Mouse (Mus musculus) hindbrain, embryonic 13.5 days (tissue): ENCODE measurements at regions not wholly inside any gene's neighbourhood (a gene's known extent, or its start where the extent isn't known, plus 50 kb on each side); places are given as distances from the start of the nearest gene placed in this dataset.

Source experiments
- ATAC-seq: fragments of 200-750 bp; cut with Nextera tagmentation; 2 replicates; pipeline ENCODE4 v1.8.0; 2017; ENCODE audit warnings: moderate TSS enrichment; ENCODE audit not compliant: low FRiP score
- H3K27ac ChIP-seq: fragments of 300-500 bp; sonication (generic); 2 replicates; pipeline ENCODE4 v1.5.1; 2015; ENCODE audit warnings: inconsistent platforms, mild to moderate bottlenecking, moderate library complexity
- H3K27me3 ChIP-seq: fragments of 300-500 bp; sonication (generic); 2 replicates; pipeline ENCODE4 v1.6.1; 2015; ENCODE audit warnings: mild to moderate bottlenecking, inconsistent platforms
- H3K36me3 ChIP-seq: fragments of 300-500 bp; sonication (generic); 2 replicates; pipeline ENCODE4 v1.6.1; 2015; ENCODE audit warnings: mild to moderate bottlenecking, inconsistent platforms
- H3K4me1 ChIP-seq: fragments of 300-500 bp; sonication (generic); replicated peaks from 2 replicates; pipeline ENCODE4 v1.6.1; 2015; ENCODE audit warnings: inconsistent platforms
- H3K4me2 ChIP-seq: fragments of 300-500 bp; sonication (generic); 2 replicates; pipeline ENCODE4 v1.6.1; 2015; ENCODE audit warnings: inconsistent platforms, mild to moderate bottlenecking, moderate library complexity
- H3K4me3 ChIP-seq: fragments of 300-500 bp; sonication (generic); 2 replicates; pipeline ENCODE4 v1.5.1; 2015; ENCODE audit warnings: mild to moderate bottlenecking, inconsistent platforms
- H3K9ac ChIP-seq: fragments of 300-500 bp; sonication (generic); 2 replicates; pipeline ENCODE4 v1.6.1; 2015; ENCODE audit warnings: mild to moderate bottlenecking, inconsistent platforms
- H3K9me3 ChIP-seq: fragments of 300-500 bp; sonication (generic); 2 replicates; pipeline ENCODE4 v1.6.1; 2016; ENCODE audit warnings: inconsistent platforms
- WGBS: fragments of 180-500 bp; shearing (Covaris S2); methylation state at CpG from one replicate; pipeline ENCODE4 v1.1.7; 2015; 5-methylcytosine and 5-hydroxymethylcytosine counted together

DNA sequence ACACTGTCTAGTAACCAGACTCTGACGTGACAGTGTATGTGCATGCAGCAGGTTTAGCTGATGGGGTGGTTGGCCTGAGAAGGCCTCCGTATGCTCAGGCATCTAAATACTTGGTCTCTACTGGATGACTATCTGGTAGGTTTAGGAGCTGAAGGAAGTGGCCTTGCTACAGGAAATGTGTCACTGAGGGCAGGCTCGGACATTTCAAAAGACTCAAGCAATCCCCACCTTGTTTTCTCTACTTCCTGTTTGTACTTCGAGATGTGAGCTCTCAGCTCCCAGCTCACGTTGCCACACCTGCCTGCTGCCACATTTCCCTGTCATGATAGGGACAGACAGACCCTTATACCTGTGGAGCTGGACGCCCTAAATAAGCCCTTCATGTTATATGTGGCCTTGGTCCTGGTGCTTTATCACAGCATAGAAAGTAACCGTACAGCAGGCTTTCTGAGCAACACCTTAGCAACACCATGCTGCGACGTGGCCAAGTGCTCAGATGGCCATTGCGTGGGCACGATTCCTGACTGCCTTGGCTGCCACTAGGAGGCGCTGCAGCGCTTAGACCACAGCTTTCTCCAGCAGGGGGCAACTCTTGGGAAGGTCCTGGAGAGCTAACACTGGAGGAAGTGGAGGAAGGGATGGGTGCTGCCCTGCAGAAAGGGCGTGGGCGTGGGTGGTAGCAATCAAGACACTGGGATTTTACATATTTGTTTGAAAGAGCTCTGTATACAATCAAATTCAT, 165.8 kb upstream of the Zfp637 start:
- 62% methylated on average over 15 of the region's 15 CpGs for WGBS
- Histone ChIP-seq H3K4me1 (no peaks in the 10 kb centered on the region), H3K9me3 (no peaks in the 10 kb centered on the region), H3K27me3 (no peaks in the 10 kb centered on the region), H3K27ac (no peak overlapping the region), H3K4me3 (no peak overlapping the region), H3K9ac (no peak overlapping the region), H3K36me3 (no peaks in the 10 kb centered on the region), H3K4me2 (no peak overlapping the region)
- no peak for ATAC-seq

DNA sequence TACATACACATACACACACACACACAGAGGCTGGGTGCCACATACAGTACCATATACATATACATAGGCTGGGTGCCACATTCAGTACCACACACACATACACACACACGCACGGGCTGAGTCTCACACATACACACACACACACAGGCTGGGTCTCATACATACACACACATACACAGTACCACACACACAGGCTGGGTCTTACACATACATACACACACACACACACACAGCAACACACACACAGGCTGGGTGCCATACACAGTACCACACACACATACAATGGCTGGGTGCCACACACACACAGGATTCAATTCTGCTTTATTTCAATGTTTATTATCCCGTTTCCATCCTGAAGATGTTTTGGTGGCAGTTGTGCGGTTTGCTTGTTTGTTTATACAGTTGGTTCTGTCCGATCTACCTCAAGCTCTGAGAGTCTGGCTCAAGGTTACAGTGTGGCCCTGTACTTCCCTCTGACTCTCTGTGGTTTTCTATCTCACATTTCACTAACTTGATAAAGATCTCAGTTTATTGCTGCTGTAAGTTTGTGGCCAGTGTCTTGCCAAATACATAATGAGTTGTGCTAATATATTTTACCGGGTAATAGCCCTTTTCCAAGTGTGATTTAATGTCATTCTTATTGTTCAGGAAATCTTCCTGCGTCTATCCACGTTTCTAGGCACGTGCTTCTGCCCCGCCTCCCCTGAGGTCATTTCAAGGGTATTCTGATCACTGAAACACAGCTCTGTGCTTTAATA, 164.7 kb upstream of the Zfp637 start:
- H3K27ac ChIP-seq, result no peak overlapping the region
- 64% methylated on average over 10 of the region's 10 CpGs for WGBS
- no peak for ATAC-seq
- H3K4me1 ChIP-seq, result no peaks in the 10 kb centered on the region
- H3K9me3 ChIP-seq, result no peaks in the 10 kb centered on the region
- no peak overlapping the region for H3K4me2 ChIP-seq
- H3K36me3 ChIP-seq, result no peaks in the 10 kb centered on the region
- H3K4me3 ChIP-seq, result no peak overlapping the region
- H3K27me3 ChIP-seq, result no peaks in the 10 kb centered on the region
- H3K9ac ChIP-seq, result no peak overlapping the region

DNA sequence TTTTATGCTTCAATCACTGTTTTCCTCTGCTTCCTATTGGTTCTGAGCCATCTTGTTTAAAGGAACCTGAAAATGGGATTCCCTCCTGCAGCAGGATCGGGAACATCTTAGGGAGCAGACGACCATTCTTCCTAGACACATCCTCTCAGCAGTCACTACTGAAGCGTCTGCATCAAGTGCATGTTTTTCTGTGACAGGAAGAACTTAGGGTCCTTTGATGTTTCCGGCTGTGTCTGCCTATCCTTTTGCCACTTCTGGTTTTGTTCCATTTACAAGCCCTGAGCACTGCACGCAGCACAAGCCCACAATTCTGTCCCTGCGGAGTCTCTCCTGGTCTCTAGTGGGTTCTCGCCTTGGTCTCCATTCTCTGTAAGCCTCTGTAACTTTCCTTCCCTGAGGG, 163.9 kb upstream of the Zfp637 start:
- WGBS, result 64% methylated on average over 7 of the region's 7 CpGs
- ATAC-seq, result no peak

DNA sequence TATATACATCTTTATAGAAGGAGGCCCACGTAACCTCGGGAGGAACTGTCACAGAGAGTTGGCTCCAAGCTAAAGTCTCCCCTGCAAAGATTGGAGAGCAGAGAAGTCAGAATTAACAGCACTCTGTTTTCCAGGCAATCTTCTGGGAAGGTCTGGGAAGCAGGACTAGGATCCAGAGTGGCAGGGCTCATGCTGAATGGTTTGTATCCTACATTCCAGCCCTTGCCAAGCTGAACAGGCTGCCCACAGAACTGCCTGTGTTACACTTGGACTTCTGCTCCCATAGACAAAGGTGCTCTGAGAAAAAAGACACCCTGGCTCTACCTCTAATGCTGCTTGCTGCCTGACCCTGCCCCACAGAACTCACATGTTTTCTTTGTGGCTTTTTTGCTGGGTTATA, 163.2 kb upstream of the Zfp637 start:
- no peak overlapping the region for H3K27ac ChIP-seq
- H3K27me3 ChIP-seq, result no peaks in the 10 kb centered on the region
- H3K9ac ChIP-seq, result no peak overlapping the region
- no peak for ATAC-seq
- no peak overlapping the region for H3K4me2 ChIP-seq
- H3K4me1 ChIP-seq, result no peaks in the 10 kb centered on the region
- no peak overlapping the region for H3K4me3 ChIP-seq
- no peaks in the 10 kb centered on the region for H3K36me3 ChIP-seq
- 90% methylated on average over 2 of the region's 2 CpGs for WGBS
- H3K9me3 ChIP-seq, result 0 out of 2 replicates have a peak, but pooled peaks cover 3% of the 10 kb centered on the region

More for the DNA sequence above, 163.9 kb upstream of the Zfp637 start:
- no peaks in the 10 kb centered on the region for H3K27me3 ChIP-seq
- no peaks in the 10 kb centered on the region for H3K36me3 ChIP-seq
- H3K9ac ChIP-seq, result no peak overlapping the region
- no peaks in the 10 kb centered on the region for H3K4me1 ChIP-seq
- no peak overlapping the region for H3K27ac ChIP-seq
- no peak overlapping the region for H3K4me2 ChIP-seq
- 0 out of 2 replicates have a peak, but pooled peaks cover 3% of the 10 kb centered on the region for H3K9me3 ChIP-seq
- no peak overlapping the region for H3K4me3 ChIP-seq

DNA sequence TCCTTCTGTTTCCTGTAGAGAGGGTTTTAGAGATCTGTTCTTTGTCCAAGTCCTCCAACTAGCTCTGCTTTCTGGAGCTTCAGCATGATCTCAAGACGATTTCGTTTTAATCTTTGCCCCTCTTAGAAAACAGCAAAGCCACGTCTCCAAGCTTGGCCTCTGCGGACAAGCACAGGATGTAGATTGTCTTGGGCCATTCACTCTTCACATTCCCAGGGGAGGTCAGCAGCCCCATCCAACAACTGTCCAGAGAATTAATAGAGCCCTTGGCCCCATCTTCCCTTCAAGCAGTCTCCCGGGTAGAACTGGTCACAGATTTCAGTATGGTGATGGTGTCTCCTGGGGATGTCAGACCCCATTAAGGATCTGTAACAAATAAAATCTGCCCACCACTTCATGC, 162.7 kb upstream of the Zfp637 start:
- Histone ChIP-seq H3K27ac (no peak overlapping the region), H3K9me3 (0 out of 2 replicates have a peak, but pooled peaks cover 3% of the 10 kb centered on the region), H3K9ac (no peak overlapping the region), H3K27me3 (no peaks in the 10 kb centered on the region), H3K4me2 (no peak overlapping the region), H3K4me3 (no peak overlapping the region), H3K4me1 (no peaks in the 10 kb centered on the region), H3K36me3 (no peaks in the 10 kb centered on the region)
- WGBS, result 81% methylated on average over 5 of the region's 5 CpGs
- no peak for ATAC-seq

DNA sequence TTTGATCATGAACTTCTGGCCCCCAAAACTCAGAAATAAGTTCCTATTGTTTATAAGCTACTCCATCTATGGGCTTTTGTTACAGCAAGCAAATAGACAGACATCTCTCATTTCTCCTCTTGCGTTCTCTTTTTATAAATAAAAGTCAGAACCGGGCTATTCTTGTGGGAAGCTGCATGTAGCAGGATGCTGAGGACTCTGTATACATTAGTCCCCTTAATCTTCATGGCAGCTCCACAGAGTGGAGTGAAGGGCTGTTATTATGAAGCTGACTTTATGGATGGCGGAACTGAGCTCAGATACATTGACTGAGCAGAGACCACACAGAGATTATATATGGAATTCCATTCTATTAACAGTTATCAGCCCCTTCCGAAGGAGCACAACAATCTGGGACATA, 162.1 kb upstream of the Zfp637 start:
- H3K4me3 ChIP-seq, result no peak overlapping the region
- H3K4me1 ChIP-seq, result no peaks in the 10 kb centered on the region
- H3K4me2 ChIP-seq, result no peak overlapping the region
- WGBS, result 83% methylated on average over 4 of the region's 4 CpGs
- H3K9me3 ChIP-seq, result 0 out of 2 replicates have a peak, but pooled peaks cover 3% of the 10 kb centered on the region
- no peaks in the 10 kb centered on the region for H3K36me3 ChIP-seq
- no peaks in the 10 kb centered on the region for H3K27me3 ChIP-seq
- no peak overlapping the region for H3K9ac ChIP-seq
- no peak overlapping the region for H3K27ac ChIP-seq
- no peak for ATAC-seq

DNA sequence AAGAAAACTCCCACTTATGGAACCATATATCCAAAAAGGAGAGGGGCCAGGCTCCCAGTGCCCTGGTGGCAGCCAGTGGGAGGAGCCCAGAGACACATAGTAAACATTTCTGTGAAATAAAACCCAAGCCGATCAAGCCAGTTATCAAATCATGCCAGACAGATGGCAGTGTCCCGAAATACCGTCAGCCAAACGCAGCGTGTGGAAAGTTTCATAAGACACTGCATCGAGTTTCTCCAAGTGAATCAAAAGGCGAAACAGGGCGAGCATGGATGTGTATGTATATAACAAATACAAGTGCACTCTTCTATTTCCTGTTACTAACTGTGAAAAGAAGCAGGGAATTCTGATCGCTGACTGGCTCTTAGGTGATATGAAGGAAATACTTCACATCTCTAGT, 154.8 kb upstream of the Zfp637 start:
- H3K9me3 ChIP-seq, result 0 out of 2 replicates have a peak, but pooled peaks cover 3% of the 10 kb centered on the region
- H3K27ac ChIP-seq, result no peak overlapping the region
- WGBS, result 90% methylated on average over 9 of the region's 9 CpGs
- H3K4me3 ChIP-seq, result no peak overlapping the region
- no peak overlapping the region for H3K9ac ChIP-seq
- ATAC-seq, result no peak
- no peak overlapping the region for H3K4me2 ChIP-seq
- H3K27me3 ChIP-seq, result no peaks in the 10 kb centered on the region
- H3K36me3 ChIP-seq, result no peaks in the 10 kb centered on the region
- no peaks in the 10 kb centered on the region for H3K4me1 ChIP-seq

DNA sequence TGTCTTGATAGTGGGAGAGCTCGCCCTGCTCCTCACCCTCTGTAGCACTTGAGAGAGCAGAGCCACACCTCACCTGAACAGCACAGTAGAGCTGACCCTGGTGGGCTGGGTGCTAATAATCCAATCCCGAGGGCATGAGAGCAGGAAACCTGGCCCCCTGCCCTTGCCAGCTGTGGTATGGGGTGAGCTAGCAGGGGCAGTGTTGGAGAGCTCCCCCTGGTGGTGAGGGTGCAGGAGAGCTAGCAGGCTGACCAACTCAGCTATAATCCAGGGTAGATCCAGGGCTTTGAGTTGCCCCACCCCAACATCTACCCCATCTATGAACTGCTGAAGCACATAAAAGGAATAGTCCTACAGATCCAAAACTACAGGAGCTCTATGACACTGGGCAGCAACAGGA, 153.9 kb upstream of the Zfp637 start:
- Histone ChIP-seq H3K27ac (no peak overlapping the region), H3K9me3 (no peaks in the 10 kb centered on the region), H3K4me3 (no peak overlapping the region), H3K36me3 (no peaks in the 10 kb centered on the region), H3K27me3 (no peaks in the 10 kb centered on the region), H3K9ac (no peak overlapping the region), H3K4me1 (no peaks in the 10 kb centered on the region), H3K4me2 (no peak overlapping the region)
- 92% methylated on average over 2 of the region's 2 CpGs for WGBS
- no peak for ATAC-seq

DNA sequence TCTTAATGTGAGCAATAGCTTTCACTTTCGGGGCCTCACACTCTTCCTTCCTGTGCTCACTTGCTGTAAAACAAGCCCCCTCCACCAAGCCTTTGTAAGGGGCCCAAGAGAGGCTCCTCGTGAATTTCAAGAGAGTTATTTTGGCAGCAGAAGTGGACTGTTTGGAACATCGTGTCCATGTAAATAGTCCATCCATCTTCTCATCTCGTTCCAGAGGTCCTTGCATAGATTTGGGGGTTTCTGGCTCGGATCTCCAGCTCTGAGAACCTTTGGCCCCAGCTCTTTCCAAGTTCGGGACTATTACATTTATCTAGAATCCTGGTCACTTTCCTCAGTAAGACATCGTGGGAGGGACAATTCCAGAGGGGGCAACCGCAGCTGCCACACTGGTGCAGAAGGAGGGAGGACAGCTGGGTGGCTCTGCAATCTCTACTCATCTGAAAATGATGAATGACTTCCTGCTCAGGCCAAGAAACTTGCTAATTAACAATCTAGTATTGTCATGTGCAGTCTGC, 152.3 kb upstream of the Zfp637 start:
- 67% methylated on average over 8 of the region's 8 CpGs for WGBS
- H3K4me3 ChIP-seq, result no peak overlapping the region
- H3K27me3 ChIP-seq, result no peaks in the 10 kb centered on the region
- H3K27ac ChIP-seq, result no peak overlapping the region
- no peak for ATAC-seq
- H3K4me2 ChIP-seq, result no peak overlapping the region
- no peaks in the 10 kb centered on the region for H3K4me1 ChIP-seq
- no peak overlapping the region for H3K9ac ChIP-seq
- no peaks in the 10 kb centered on the region for H3K9me3 ChIP-seq
- no peaks in the 10 kb centered on the region for H3K36me3 ChIP-seq

DNA sequence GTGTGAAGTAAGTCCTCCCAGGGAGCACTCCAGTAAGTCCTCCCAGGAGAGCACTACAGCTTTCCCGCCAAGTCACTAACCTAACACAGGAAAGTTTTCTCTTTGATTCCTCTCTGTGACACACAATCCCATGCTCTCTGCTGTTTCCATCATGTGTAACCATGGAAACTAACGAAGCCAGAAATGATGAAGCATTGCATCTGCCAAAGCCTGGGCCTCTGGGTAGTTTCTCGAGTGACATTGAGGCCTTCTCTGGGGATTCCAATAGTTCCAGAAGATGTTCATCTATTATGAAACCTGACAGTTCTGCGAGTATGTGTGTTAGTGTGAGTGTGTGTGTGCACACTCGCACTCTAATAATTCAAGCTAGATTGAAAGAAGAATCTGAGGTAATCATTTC, 140.7 kb upstream of the Zfp637 start:
- 73% methylated on average over 5 of the region's 5 CpGs for WGBS
- no peak for ATAC-seq
- Histone ChIP-seq H3K27ac (no peak overlapping the region), H3K27me3 (no peaks in the 10 kb centered on the region), H3K36me3 (no peaks in the 10 kb centered on the region), H3K4me3 (no peak overlapping the region), H3K4me1 (no peaks in the 10 kb centered on the region), H3K9me3 (no peaks in the 10 kb centered on the region), H3K4me2 (no peak overlapping the region), H3K9ac (no peak overlapping the region)

DNA sequence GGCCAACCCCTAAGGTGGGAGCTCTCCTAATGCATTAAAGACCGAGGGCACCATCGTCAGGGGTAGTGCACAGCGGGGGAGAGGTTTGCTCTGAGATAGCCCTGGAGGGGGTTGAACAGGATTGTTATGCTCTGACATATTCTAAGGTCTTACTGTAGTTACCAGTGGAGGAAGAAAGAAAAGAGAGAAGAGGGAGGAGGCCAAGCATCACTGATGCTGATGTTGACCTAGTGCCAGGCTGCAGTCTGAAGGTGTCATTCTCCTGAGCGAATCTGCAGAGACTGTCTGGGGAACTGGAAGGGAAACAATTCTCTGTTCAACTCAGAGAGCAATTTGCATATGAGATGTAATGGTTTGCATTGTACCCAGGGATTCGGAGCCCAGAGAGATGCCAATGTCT, 139.4 kb upstream of the Zfp637 start:
- H3K4me1 ChIP-seq, result no peaks in the 10 kb centered on the region
- H3K4me3 ChIP-seq, result no peak overlapping the region
- no peaks in the 10 kb centered on the region for H3K27me3 ChIP-seq
- no peak overlapping the region for H3K4me2 ChIP-seq
- no peaks in the 10 kb centered on the region for H3K9me3 ChIP-seq
- no peak overlapping the region for H3K9ac ChIP-seq
- no peak for ATAC-seq
- WGBS, result 90% methylated on average over 5 of the region's 5 CpGs
- no peak overlapping the region for H3K27ac ChIP-seq
- H3K36me3 ChIP-seq, result no peaks in the 10 kb centered on the region

DNA sequence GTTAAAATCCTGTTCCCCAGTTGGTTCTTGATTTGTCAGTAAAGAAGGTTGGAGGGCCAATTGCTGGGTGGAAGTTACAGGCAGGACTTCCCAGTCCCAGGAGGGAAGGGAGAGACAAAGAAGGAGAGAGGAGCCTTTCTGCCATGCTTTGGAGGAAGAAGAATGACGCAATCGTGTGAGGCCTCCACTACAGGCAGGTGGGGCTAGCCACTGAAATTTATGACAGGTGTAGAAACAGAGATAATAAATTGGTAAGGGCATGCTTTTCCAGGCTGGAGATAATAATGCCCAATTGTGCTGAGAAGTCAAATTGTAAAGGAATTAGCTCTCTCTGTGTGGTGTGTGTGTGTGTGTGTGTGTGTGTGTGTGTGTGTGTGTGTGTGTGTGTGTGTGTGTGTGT, 135.0 kb upstream of the Zfp637 start:
- no peak for ATAC-seq
- Histone ChIP-seq H3K9me3 (no peaks in the 10 kb centered on the region), H3K27me3 (no peaks in the 10 kb centered on the region), H3K4me1 (no peaks in the 10 kb centered on the region), H3K36me3 (no peaks in the 10 kb centered on the region), H3K9ac (no peak overlapping the region), H3K4me2 (no peak overlapping the region), H3K4me3 (no peak overlapping the region), H3K27ac (no peak overlapping the region)
- WGBS, result 84% methylated on average over 2 of the region's 2 CpGs

DNA sequence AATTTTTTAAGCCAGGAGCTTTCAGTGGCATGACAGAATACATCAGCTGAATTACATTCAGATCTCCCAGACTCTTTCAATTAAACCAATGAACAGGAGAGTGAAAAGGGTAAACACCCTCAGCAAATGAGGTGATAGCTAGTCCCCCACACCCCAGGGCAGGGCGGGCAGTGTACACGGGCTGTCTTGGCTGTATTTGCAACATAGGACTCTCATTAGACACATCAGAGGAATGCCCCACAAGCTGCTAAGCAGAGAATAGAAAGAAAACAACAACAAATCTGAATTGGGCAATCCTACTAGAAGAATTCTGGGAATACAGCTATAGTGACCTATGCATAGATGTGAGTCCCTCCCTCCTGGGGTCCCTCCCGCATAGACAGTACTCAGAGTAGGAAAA, 131.8 kb upstream of the Zfp637 start:
- Histone ChIP-seq H3K27me3 (no peaks in the 10 kb centered on the region), H3K4me1 (no peaks in the 10 kb centered on the region), H3K4me3 (no peak overlapping the region), H3K4me2 (no peak overlapping the region), H3K36me3 (no peaks in the 10 kb centered on the region), H3K27ac (no peak overlapping the region), H3K9me3 (no peaks in the 10 kb centered on the region), H3K9ac (no peak overlapping the region)
- 82% methylated on average over 3 of the region's 3 CpGs for WGBS
- ATAC-seq, result no peak
